ENCODE assay signal across 20 mouse cellular contexts in the genomic region with DNA sequence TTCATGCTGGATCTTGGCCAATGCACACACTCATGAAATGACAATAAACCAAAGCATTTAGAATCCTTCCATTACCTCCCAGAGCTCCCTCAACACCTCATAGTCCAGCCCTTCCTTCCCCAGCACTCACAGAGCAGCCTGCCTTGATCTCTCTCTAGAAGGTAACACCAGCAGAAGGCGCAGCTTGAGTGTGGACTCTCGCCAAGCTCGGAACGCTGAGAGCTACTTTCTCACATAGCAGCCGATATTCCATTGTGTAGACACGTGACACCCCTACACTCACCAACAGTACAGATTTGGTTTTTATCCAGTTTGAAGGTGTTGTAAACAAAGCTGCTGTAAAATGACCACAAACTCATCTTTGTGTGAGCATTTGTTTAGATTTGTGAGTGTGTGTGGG.
A peak's percentile ranks its signal among the peaks of the same experiment; 100 is the strongest.
DNase-seq lines count a peak whose midpoint lies in the region; ATAC-seq and TF ChIP-seq lines count a peak whose summit lies in the region.
"Had no signal": no experiment of that assay in that cellular context is flagged by ENCODE, and none has a peak within 500 bp of the region (broad histone marks: within the 10 kb centered on the region; RNA-seq: fewer than 3 reads in every experiment).

No protein-coding gene starts in this region.

- no peak for TF ChIP-seq CTCF in kidney, adult 2 months (conservative IDR thresholded peaks at IDR 0.05; ENCODE audit: insufficient read depth, insufficient read length, low read depth, low read length)

- no peak for DNase-seq in embryonic facial prominence, embryonic 10.5 days (ENCODE audit: low spot score)
- DNase-seq in left cerebral cortex, postnatal 4 days, result peak; percentile 52
- DNase-seq in left cerebral cortex, postnatal 36 days (ENCODE audit: low spot score in 2 of 2), result no peak
- peak; percentile 26 for DNase-seq in right cerebral cortex, postnatal 14 days
- no peak for DNase-seq in right cerebral cortex, postnatal 4 days
- DNase-seq in kidney, adult 2 months, result no peak
- DNase-seq: adrenal gland, postnatal 25 days; B cell, adult 2 months; heart, adult 11 months; heart, postnatal 14 days; layer of hippocampus, postnatal 36 days; thymus, adult 18-20 months had no signal

- intact Hi-C loops in left cerebral cortex, postnatal 4 days (cut with DNase I), result no loop called here
- intact Hi-C loops in left cerebral cortex, postnatal 36 days (cut with DNase I), result no loop called here

- no peak overlapping the region for H3K27ac ChIP-seq in embryonic facial prominence, embryonic 12.5 days
- H3K27ac ChIP-seq in embryonic facial prominence, embryonic 10.5 days (replicated peaks), result no peak overlapping the region
- H3K27ac ChIP-seq in kidney, adult 2 months (ENCODE audit: insufficient read depth, low read depth, low read length), result no peak overlapping the region
- H3K27ac ChIP-seq: hindbrain, embryonic 13.5 days; midbrain, embryonic 12.5 days; neural tube, embryonic 13.5 days; stomach, embryonic 15.5 days had no signal

- 0 out of 2 replicates have a peak, but pooled peaks have one; percentile 67 for ATAC-seq in embryonic facial prominence, embryonic 12.5 days (ENCODE audit: insufficient number of reproducible peaks, insufficient read depth, low FRiP score, low TSS enrichment)
- ATAC-seq: intestine, postnatal 0 days had no signal

- 67% methylated on average over 6 of the region's 6 CpGs for WGBS in embryonic facial prominence, embryonic 12.5 days
- 88% methylated on average over 6 of the region's 6 CpGs for WGBS in embryonic facial prominence, embryonic 10.5 days
- WGBS in kidney, adult 2 months, result 60% methylated on average over 6 of the region's 6 CpGs

- no peak for TF ChIP-seq POLR2A in kidney, adult 2 months (IDR thresholded peaks at IDR 0.05; ENCODE audit: low read depth, low read length)

- H3K4me3 ChIP-seq in embryonic facial prominence, embryonic 12.5 days, result no peak overlapping the region
- no peak overlapping the region for H3K4me3 ChIP-seq in embryonic facial prominence, embryonic 10.5 days
- no peak overlapping the region for H3K4me3 ChIP-seq in kidney, adult 2 months (ENCODE audit: insufficient read depth, low read depth, low read length)
- H3K4me3 ChIP-seq: heart, embryonic 12.5 days; hindbrain, embryonic 13.5 days; midbrain, embryonic 12.5 days; neural tube, embryonic 13.5 days; stomach, embryonic 15.5 days had no signal

- H3K4me1 ChIP-seq in embryonic facial prominence, embryonic 12.5 days, result no peaks in the 10 kb centered on the region
- H3K4me1 ChIP-seq in embryonic facial prominence, embryonic 10.5 days, result no peaks in the 10 kb centered on the region
- H3K4me1 ChIP-seq in kidney, adult 2 months (ENCODE audit: control insufficient read depth, insufficient read depth, low read length), result no peaks in the 10 kb centered on the region
- H3K4me1 ChIP-seq: heart, embryonic 12.5 days; stomach, embryonic 15.5 days had no signal

- no peaks in the 10 kb centered on the region for H3K27me3 ChIP-seq in embryonic facial prominence, embryonic 12.5 days
- H3K27me3 ChIP-seq in embryonic facial prominence, embryonic 10.5 days (replicated peaks; ENCODE audit: low read depth, poor library complexity, severe bottlenecking), result no peaks in the 10 kb centered on the region
- no peaks in the 10 kb centered on the region for H3K27me3 ChIP-seq in kidney, adult 2 months (replicated peaks; ENCODE audit: control insufficient read depth, insufficient read depth, low read length)
- H3K27me3 ChIP-seq: heart, embryonic 12.5 days; neural tube, embryonic 13.5 days; stomach, embryonic 15.5 days had no signal

- H3K9me3 ChIP-seq in embryonic facial prominence, embryonic 12.5 days, result no peaks in the 10 kb centered on the region
- no peaks in the 10 kb centered on the region for H3K9me3 ChIP-seq in embryonic facial prominence, embryonic 10.5 days
- H3K9me3 ChIP-seq: heart, embryonic 12.5 days; hindbrain, embryonic 13.5 days; midbrain, embryonic 12.5 days; neural tube, embryonic 13.5 days; stomach, embryonic 15.5 days had no signal

- H3K36me3 ChIP-seq in embryonic facial prominence, embryonic 12.5 days, result no peaks in the 10 kb centered on the region
- H3K36me3 ChIP-seq in embryonic facial prominence, embryonic 10.5 days (replicated peaks), result no peaks in the 10 kb centered on the region
- no peaks in the 10 kb centered on the region for H3K36me3 ChIP-seq in kidney, adult 2 months (ENCODE audit: control insufficient read depth, insufficient read depth, low read length)
- H3K36me3 ChIP-seq: heart, embryonic 12.5 days; hindbrain, embryonic 13.5 days; midbrain, embryonic 12.5 days; neural tube, embryonic 13.5 days; stomach, embryonic 15.5 days had no signal

- H3K4me2 ChIP-seq in embryonic facial prominence, embryonic 12.5 days (replicated peaks), result no peak overlapping the region
- H3K4me2 ChIP-seq: heart, embryonic 12.5 days; hindbrain, embryonic 13.5 days; liver, embryonic 11.5 days; midbrain, embryonic 12.5 days; neural tube, embryonic 13.5 days; stomach, embryonic 15.5 days had no signal

- H3K9ac ChIP-seq in embryonic facial prominence, embryonic 12.5 days, result no peak overlapping the region
- H3K9ac ChIP-seq: heart, embryonic 12.5 days; hindbrain, embryonic 13.5 days; midbrain, embryonic 12.5 days; neural tube, embryonic 13.5 days; stomach, embryonic 15.5 days had no signal

Comparison
In these comparisons a context has a peak if more than half of its experiments do, and no peak if none do; other contexts are left out.
1. DNase-seq: peak in left cerebral cortex, postnatal 4 days (single experiment) and right cerebral cortex, postnatal 14 days (single experiment); none in embryonic facial prominence, embryonic 10.5 days (single experiment), left cerebral cortex, postnatal 36 days (0 of 2), right cerebral cortex, postnatal 4 days (single experiment) and kidney, adult 2 months (single experiment).